Mouse (Mus musculus): ENCODE results near the gene 9930021J03Rik. TPM values are rescaled to one million over a fixed set of nuclear protein-coding genes. Genes with fewer than 3 reads are reported as not detected.

The 9930021J03Rik gene
- polyA plus RNA-seq, 1 experiment from 2014 or later = 6.9 TPM

DNA sequence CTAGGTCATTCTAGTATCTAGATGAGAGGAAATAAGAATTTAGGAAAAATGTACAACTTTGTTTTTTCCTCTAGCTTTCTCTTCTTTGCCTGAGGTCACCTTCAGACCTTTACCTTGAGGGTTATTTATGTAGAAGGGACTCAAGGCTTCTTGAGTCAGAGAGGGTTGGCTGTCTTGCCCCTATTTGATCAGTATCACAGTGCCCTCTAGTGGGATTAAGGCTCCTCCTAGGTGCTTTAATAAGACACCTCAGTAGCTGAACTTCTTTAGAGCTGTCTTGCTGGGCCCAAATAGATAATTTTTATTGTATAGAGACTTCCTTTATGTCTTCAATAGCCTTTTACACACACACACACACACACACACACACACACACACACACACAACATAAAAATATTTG is 15.2 kb upstream of the 9930021J03Rik start:
- H3K9me3 ChIP-seq (ENCODE audit: control insufficient read depth, low read length) = no peaks in the 10 kb centered on the region
- H3K36me3 ChIP-seq (ENCODE audit: control insufficient read depth, insufficient read depth, low read length) = no peaks in the 10 kb centered on the region
- ATAC-seq (ENCODE audit: insufficient read depth, low FRiP score, low TSS enrichment) (no peak), DNase-seq (ENCODE audit: low spot score) (no peak)
- no peak overlapping the region for H3K4me3 ChIP-seq (ENCODE audit: low read depth, low read length)
- H3K4me2 ChIP-seq (ENCODE audit: low read depth) = no peak overlapping the region
- H3K27ac ChIP-seq (ENCODE audit: low read depth, low read length) = no peak overlapping the region
- no peak overlapping the region for H3K9ac ChIP-seq (ENCODE audit: low read length)
- H3K4me1 ChIP-seq (ENCODE audit: control insufficient read depth, insufficient read depth, low read length) = no peaks in the 10 kb centered on the region
- no peaks in the 10 kb centered on the region for H3K27me3 ChIP-seq (ENCODE audit: control insufficient read depth, insufficient read depth, low read length)

DNA sequence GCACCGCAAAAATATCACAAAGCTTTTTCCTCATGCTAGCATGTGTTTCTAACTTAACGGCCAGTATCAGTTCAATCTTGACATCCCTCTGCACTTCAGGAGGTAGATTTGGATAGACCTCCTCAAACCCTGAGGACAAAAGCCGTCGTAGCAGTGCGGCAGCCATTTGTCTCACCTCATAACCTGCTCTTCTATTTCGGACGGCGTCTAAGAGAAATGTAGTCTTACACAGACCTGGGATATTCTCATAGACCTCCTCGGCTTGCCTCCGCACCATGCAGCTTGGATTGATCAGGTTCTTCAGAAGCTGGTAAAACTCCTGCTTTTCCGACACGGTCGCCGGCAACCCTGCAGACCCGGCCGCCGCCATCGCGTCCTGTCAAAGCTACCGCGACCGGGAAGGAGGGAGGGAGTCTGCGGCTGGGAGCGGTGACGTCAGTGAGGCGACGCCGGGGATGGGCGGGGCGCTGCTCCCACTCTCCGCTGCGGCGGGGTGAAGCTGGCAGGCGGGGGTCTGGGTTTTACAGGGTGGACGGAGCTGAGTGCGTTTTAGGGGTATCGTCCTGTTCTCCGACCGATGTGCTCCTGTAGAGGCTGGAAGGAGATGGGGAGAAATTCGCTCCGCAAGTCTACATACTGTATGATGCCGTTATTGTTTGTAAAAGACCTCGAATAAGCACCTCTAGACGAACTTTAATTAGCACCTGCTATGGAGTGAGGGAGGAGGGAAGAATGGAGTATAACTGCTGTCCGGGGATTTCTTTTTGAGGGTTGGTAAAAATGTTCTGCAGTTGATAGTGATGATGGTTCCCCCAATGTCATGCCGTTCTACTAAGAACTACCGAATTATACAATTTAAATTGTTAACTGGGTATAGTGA is 7.0 kb upstream of the 9930021J03Rik start, which contains the start of gene Ranbp6:
Gene Ranbp6 (minus strand): TSS at position 394 of the 880 bp plus-strand sequence.
- DNase-seq (ENCODE audit: low spot score) (peak; percentile 92), ATAC-seq (ENCODE audit: insufficient read depth, low FRiP score, low TSS enrichment) (peak; percentile 93)
- no peaks in the 10 kb centered on the region for H3K9me3 ChIP-seq (ENCODE audit: control insufficient read depth, low read length)
- H3K4me3 ChIP-seq (ENCODE audit: low read depth, low read length) = peak within 1 kb of the TSS; percentile 56
- H3K36me3 ChIP-seq (ENCODE audit: control insufficient read depth, insufficient read depth, low read length) = peaks cover 4% of the 10 kb centered on the region; the same call in 1 of the 2 replicates
- 1% methylated on average over 47 of the region's 47 CpGs for WGBS
- no peak within 1 kb of the TSS for H3K27ac ChIP-seq (ENCODE audit: low read depth, low read length)
- peak within 1 kb of the TSS; percentile 58 for H3K9ac ChIP-seq (ENCODE audit: low read length)
- H3K4me1 ChIP-seq (ENCODE audit: control insufficient read depth, insufficient read depth, low read length) = peaks cover 7% of the 10 kb centered on the region
- peak within 1 kb of the TSS; percentile 60 for H3K4me2 ChIP-seq (ENCODE audit: low read depth)
- no peaks in the 10 kb centered on the region for H3K27me3 ChIP-seq (ENCODE audit: control insufficient read depth, insufficient read depth, low read length)

DNA sequence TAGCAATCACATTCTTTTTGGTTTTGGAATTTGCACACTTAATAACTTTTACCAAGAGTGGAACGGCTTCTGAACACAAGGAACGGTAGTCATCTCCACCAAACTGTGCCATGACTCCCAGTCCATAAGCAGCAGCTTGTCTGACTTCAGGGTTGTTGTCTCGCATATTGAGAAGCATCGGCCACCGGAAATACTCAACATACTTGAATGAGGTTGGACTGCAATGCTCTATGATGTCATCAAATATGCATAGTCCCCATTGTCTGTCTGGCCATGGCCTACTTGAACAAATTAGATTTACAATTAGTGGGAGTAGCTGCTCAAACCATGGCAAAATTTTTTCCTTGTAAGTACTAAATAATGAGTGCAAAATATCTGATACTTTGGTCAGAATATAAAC is 4.2 kb upstream of the 9930021J03Rik start:
- WGBS = 93% methylated on average over 5 of the region's 5 CpGs
- ATAC-seq (ENCODE audit: insufficient read depth, low FRiP score, low TSS enrichment) = no peak
- Histone ChIP-seq H3K4me3 (ENCODE audit: low read depth, low read length) (no peak overlapping the region), H3K9ac (ENCODE audit: low read length) (no peak overlapping the region), H3K27ac (ENCODE audit: low read depth, low read length) (no peak overlapping the region), H3K4me2 (ENCODE audit: low read depth) (no peak overlapping the region), H3K4me1 (ENCODE audit: control insufficient read depth, insufficient read depth, low read length) (peaks cover 7% of the 10 kb centered on the region), H3K36me3 (ENCODE audit: control insufficient read depth, insufficient read depth, low read length) (peaks cover 4% of the 10 kb centered on the region; the same call in 1 of the 2 replicates), H3K27me3 (ENCODE audit: control insufficient read depth, insufficient read depth, low read length) (no peaks in the 10 kb centered on the region), H3K9me3 (ENCODE audit: control insufficient read depth, low read length) (no peaks in the 10 kb centered on the region)
- DNase-seq (ENCODE audit: low spot score) = no peak

DNA sequence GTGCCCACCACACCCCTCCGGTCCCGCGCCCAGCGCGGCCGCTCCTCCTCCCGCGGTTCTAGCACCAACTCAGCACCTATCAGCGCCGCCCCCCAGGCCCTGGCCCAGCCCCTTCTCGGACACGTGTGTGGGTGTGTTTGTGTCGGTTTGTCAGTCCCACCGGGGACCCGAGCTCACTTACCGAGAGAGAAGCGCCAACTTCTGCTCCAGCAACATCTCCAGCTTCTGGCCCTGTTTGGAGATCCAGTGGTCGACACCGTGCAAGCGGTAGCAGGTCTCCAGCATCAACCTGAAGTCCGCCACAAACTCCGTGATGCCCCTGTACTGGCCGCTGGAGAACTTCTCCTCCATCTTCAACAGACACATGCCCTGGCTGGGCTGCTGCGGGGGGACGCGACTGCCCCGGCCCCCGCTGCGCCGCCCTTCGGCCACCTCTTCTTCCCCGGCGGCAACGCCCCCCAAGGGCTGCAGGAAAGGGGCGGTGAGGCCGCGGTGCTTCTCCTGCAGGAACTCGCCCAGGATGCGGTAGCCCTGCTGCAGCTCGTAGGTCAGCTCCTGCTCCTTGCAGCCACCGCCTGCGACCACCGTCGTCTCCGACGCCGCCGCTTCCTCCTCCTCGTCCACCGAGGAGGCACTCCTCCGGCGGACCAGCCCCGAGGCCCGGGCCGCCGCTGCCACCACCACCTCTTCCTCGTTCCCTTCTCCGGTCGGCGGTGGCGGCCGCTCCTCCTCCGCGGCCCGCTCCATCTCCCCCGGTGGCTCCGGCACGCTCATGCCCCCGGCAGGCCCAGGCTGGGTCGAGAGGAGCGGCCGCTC is 480 bp downstream of the 9930021J03Rik start:
- H3K4me1 ChIP-seq (ENCODE audit: control insufficient read depth, insufficient read depth, low read length) = peaks cover 5% of the 10 kb centered on the region
- H3K27me3 ChIP-seq (ENCODE audit: control insufficient read depth, insufficient read depth, low read length) = no peaks in the 10 kb centered on the region
- peak overlapping the region; percentile 73 for H3K9ac ChIP-seq (ENCODE audit: low read length)
- peak overlapping the region; percentile 92 for H3K4me3 ChIP-seq (ENCODE audit: low read depth, low read length)
- peaks cover 4% of the 10 kb centered on the region; the same call in 1 of the 2 replicates for H3K36me3 ChIP-seq (ENCODE audit: control insufficient read depth, insufficient read depth, low read length)
- H3K27ac ChIP-seq (ENCODE audit: low read depth, low read length) = peak overlapping the region; percentile 95
- ATAC-seq (ENCODE audit: insufficient read depth, low FRiP score, low TSS enrichment) (peak; percentile 42), DNase-seq (ENCODE audit: low spot score) (peak; percentile 71)
- under 1% methylated on average over 61 of the region's 72 CpGs for WGBS
- peak overlapping the region; percentile 91 for H3K4me2 ChIP-seq (ENCODE audit: low read depth)
- no peaks in the 10 kb centered on the region for H3K9me3 ChIP-seq (ENCODE audit: control insufficient read depth, low read length)

DNA sequence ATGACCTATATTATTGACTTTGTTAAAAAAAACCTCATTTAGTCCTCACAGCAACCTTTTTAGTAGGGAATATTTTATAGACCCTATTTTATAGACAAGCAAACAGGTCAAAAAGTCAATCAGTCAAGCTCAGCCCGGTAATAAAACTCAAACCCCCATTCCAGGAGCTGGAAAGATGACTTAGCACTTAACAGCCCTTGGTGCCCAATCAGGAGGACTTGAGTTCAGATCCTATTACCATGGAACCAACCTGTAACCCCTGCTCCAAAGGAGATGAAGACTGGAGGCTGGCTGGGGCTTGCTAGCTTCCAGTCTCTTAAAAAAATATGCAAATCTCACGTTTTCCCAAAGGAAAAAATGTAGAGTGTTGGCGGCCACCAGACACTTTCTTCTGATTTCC is 1.8 kb downstream of the 9930021J03Rik start:
- H3K4me1 ChIP-seq (ENCODE audit: control insufficient read depth, insufficient read depth, low read length) = peaks cover 5% of the 10 kb centered on the region
- no peaks in the 10 kb centered on the region for H3K36me3 ChIP-seq (ENCODE audit: control insufficient read depth, insufficient read depth, low read length)
- no peaks in the 10 kb centered on the region for H3K9me3 ChIP-seq (ENCODE audit: control insufficient read depth, low read length)
- DNase-seq (ENCODE audit: low spot score) (no peak), ATAC-seq (ENCODE audit: insufficient read depth, low FRiP score, low TSS enrichment) (no peak)
- WGBS = 61% methylated on average over 3 of the region's 3 CpGs
- H3K27ac ChIP-seq (ENCODE audit: low read depth, low read length) = no peak overlapping the region
- H3K4me2 ChIP-seq (ENCODE audit: low read depth) = peak overlapping the region; percentile 28
- H3K27me3 ChIP-seq (ENCODE audit: control insufficient read depth, insufficient read depth, low read length) = no peaks in the 10 kb centered on the region
- no peak overlapping the region for H3K9ac ChIP-seq (ENCODE audit: low read length)
- H3K4me3 ChIP-seq (ENCODE audit: low read depth, low read length) = peak overlapping the region; percentile 16; the same call in 1 of the 2 replicates

DNA sequence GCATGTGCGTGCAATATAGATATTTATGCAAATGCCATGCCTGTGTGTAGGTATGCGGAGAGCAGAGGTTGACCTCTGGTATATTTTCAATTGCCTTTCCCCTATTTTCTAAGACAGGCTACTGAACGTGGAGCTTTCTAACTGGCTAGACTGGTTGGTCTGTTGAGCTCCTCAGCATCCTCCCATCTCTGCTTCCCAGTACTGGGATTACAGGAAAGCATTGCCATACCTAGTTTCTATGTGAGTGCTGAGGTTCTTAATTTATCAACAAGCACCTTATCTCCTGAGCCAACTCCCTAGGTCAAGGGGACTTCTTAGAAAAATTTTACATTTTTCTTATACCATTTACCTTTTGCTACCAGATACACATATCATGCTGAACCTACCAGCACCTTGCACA is 8.4 kb downstream of the 9930021J03Rik start:
- H3K27ac ChIP-seq (ENCODE audit: low read depth, low read length) = no peak overlapping the region
- no peak for ATAC-seq (ENCODE audit: insufficient read depth, low FRiP score, low TSS enrichment)
- H3K4me2 ChIP-seq (ENCODE audit: low read depth) = no peak overlapping the region
- no peaks in the 10 kb centered on the region for H3K9me3 ChIP-seq (ENCODE audit: control insufficient read depth, low read length)
- no peaks in the 10 kb centered on the region for H3K36me3 ChIP-seq (ENCODE audit: control insufficient read depth, insufficient read depth, low read length)
- no peak for DNase-seq (ENCODE audit: low spot score)
- H3K4me3 ChIP-seq (ENCODE audit: low read depth, low read length) = no peak overlapping the region
- no peaks in the 10 kb centered on the region for H3K4me1 ChIP-seq (ENCODE audit: control insufficient read depth, insufficient read depth, low read length)
- 87% methylated on average over 3 of the region's 3 CpGs for WGBS
- H3K27me3 ChIP-seq (ENCODE audit: control insufficient read depth, insufficient read depth, low read length) = no peaks in the 10 kb centered on the region
- no peak overlapping the region for H3K9ac ChIP-seq (ENCODE audit: low read length)

DNA sequence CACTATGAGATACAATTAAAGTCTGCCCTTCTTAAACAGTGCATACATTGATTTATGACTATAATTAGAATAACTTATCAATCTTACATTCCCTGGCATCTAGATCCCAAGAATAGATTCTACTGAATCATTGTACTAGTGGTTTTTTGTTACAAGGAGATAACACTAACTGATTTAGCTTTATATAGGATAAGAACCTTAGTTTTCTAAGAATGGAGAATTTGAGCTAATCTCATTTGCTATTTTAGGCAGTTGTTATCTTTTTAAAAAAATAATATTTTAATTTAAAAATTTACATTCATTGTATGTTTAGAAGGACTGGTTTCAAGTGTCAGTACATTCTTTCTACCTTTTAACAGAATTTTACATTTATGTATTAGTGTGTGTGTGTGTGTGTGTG is 17.8 kb downstream of the 9930021J03Rik start:
- H3K9me3 ChIP-seq (ENCODE audit: control insufficient read depth, low read length) = no peaks in the 10 kb centered on the region
- no peaks in the 10 kb centered on the region for H3K36me3 ChIP-seq (ENCODE audit: control insufficient read depth, insufficient read depth, low read length)
- H3K4me1 ChIP-seq (ENCODE audit: control insufficient read depth, insufficient read depth, low read length) = no peaks in the 10 kb centered on the region
- H3K4me3 ChIP-seq (ENCODE audit: low read depth, low read length) = no peak overlapping the region
- DNase-seq (ENCODE audit: low spot score) = no peak
- no peak overlapping the region for H3K27ac ChIP-seq (ENCODE audit: low read depth, low read length)
- H3K27me3 ChIP-seq (ENCODE audit: control insufficient read depth, insufficient read depth, low read length) = no peaks in the 10 kb centered on the region
- ATAC-seq (ENCODE audit: insufficient read depth, low FRiP score, low TSS enrichment) = no peak
- no peak overlapping the region for H3K9ac ChIP-seq (ENCODE audit: low read length)
- H3K4me2 ChIP-seq (ENCODE audit: low read depth) = no peak overlapping the region

DNA sequence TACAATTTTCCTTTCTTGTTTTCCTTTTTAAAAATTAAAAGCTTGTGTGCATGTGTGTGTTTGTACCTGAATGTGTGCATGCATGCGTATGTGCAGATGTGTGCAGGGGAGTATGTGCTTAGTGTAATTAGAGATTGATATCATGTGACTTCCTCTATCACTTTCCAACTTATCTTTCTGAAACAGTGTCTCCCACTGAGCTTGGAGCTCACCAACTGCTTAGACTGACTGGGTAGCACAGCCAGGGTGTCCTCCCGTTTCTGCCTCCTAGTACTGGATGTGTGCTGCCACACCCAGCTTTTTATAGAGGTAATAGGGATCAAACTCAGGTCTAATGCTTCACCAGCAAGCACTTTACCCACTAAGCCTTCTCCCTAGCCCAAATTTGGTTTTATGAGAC is 22.9 kb downstream of the 9930021J03Rik start:
- Histone ChIP-seq H3K27ac (ENCODE audit: low read depth, low read length) (no peak overlapping the region), H3K4me2 (ENCODE audit: low read depth) (no peak overlapping the region), H3K9ac (ENCODE audit: low read length) (no peak overlapping the region), H3K4me3 (ENCODE audit: low read depth, low read length) (no peak overlapping the region), H3K27me3 (ENCODE audit: control insufficient read depth, insufficient read depth, low read length) (no peaks in the 10 kb centered on the region), H3K9me3 (ENCODE audit: control insufficient read depth, low read length) (no peaks in the 10 kb centered on the region), H3K4me1 (ENCODE audit: control insufficient read depth, insufficient read depth, low read length) (no peaks in the 10 kb centered on the region), H3K36me3 (ENCODE audit: control insufficient read depth, insufficient read depth, low read length) (no peaks in the 10 kb centered on the region)
- 95% methylated on average over 2 of the region's 2 CpGs for WGBS
- no peak for DNase-seq (ENCODE audit: low spot score)
- ATAC-seq (ENCODE audit: insufficient read depth, low FRiP score, low TSS enrichment) = no peak
